Mouse (Mus musculus): ENCODE data around the gene Cd40lg. TPM values are rescaled to one million over a fixed set of nuclear protein-coding genes. Genes with fewer than 3 reads are reported as not detected.

The Cd40lg gene
- not detected in 2 replicates for polyA plus RNA-seq (2015; fragmentation: Nextera tagmentation; extraction: Ambion mirVana)

GRCm38 (mm10) chrX:57211876-57212275 is at the start of gene Cd40lg:
Gene Cd40lg (plus strand): TSS chrX:57212143.
- Histone ChIP-seq H3K4me1 (replicated peaks) (no peaks in the 10 kb centered on the region), H3K4me2 (no peak within 1 kb of the TSS), H3K9ac (no peak within 1 kb of the TSS), H3K9me3 (replicated peaks) (no peaks in the 10 kb centered on the region), H3K27ac (no peak within 1 kb of the TSS), H3K27me3 (no peaks in the 10 kb centered on the region), H3K36me3 (no peaks in the 10 kb centered on the region), H3K4me3 (no peak within 1 kb of the TSS)
- ATAC-seq (replicated peaks; ENCODE audit: insufficient number of reproducible peaks, insufficient read depth, low FRiP score, low read depth) = no peak
- 87% methylated on average over 9 of the region's 9 CpGs for WGBS

- H3K27ac ChIP-seq = no peak overlapping the region
- H3K9ac ChIP-seq = no peak overlapping the region
- H3K4me1 ChIP-seq (replicated peaks) = no peaks in the 10 kb centered on the region
- no peaks in the 10 kb centered on the region for H3K27me3 ChIP-seq
- no peak for ATAC-seq (replicated peaks; ENCODE audit: insufficient number of reproducible peaks, insufficient read depth, low FRiP score, low read depth)
- no peaks in the 10 kb centered on the region for H3K36me3 ChIP-seq
- no peak overlapping the region for H3K4me2 ChIP-seq
- H3K4me3 ChIP-seq = no peak overlapping the region
- H3K9me3 ChIP-seq (replicated peaks) = no peaks in the 10 kb centered on the region
- 50% methylated on average over 1 of the region's 1 CpGs for WGBS
Measured at GRCm38 (mm10) chrX:57166549-57166948, 45.4 kb upstream of the Cd40lg start.

GRCm38 (mm10) chrX:57171269-57171668 is 40.7 kb upstream of the Cd40lg start:
- Histone ChIP-seq H3K27ac (no peak overlapping the region), H3K27me3 (no peaks in the 10 kb centered on the region), H3K36me3 (no peaks in the 10 kb centered on the region), H3K9ac (no peak overlapping the region), H3K4me3 (no peak overlapping the region), H3K4me1 (replicated peaks) (no peaks in the 10 kb centered on the region), H3K4me2 (no peak overlapping the region), H3K9me3 (replicated peaks) (no peaks in the 10 kb centered on the region)
- no peak for ATAC-seq (replicated peaks; ENCODE audit: insufficient number of reproducible peaks, insufficient read depth, low FRiP score, low read depth)

GRCm38 (mm10) chrX:57177225-57177779 is 34.6 kb upstream of the Cd40lg start:
- Histone ChIP-seq H3K4me2 (no peak overlapping the region), H3K9ac (no peak overlapping the region), H3K36me3 (no peaks in the 10 kb centered on the region), H3K4me3 (no peak overlapping the region), H3K4me1 (replicated peaks) (no peaks in the 10 kb centered on the region; the same call in 1 of the 2 replicates), H3K9me3 (replicated peaks) (no peaks in the 10 kb centered on the region), H3K27me3 (no peaks in the 10 kb centered on the region), H3K27ac (no peak overlapping the region)
- no peak for ATAC-seq (replicated peaks; ENCODE audit: insufficient number of reproducible peaks, insufficient read depth, low FRiP score, low read depth)
- WGBS = 91% methylated on average over 13 of the region's 13 CpGs

- 84% methylated on average over 2 of the region's 2 CpGs for WGBS
Measured at GRCm38 (mm10) chrX:57182470-57182869, 29.5 kb upstream of the Cd40lg start.

GRCm38 (mm10) chrX:57183359-57183758 is 28.6 kb upstream of the Cd40lg start:
- H3K9me3 ChIP-seq (replicated peaks) = no peaks in the 10 kb centered on the region
- 82% methylated on average over 3 of the region's 3 CpGs for WGBS
- H3K27ac ChIP-seq = no peak overlapping the region
- no peaks in the 10 kb centered on the region; the same call in 1 of the 2 replicates for H3K4me1 ChIP-seq (replicated peaks)
- H3K27me3 ChIP-seq = no peaks in the 10 kb centered on the region
- no peak for ATAC-seq (replicated peaks; ENCODE audit: insufficient number of reproducible peaks, insufficient read depth, low FRiP score, low read depth)
- no peak overlapping the region for H3K4me2 ChIP-seq
- H3K9ac ChIP-seq = no peak overlapping the region
- no peaks in the 10 kb centered on the region for H3K36me3 ChIP-seq
- no peak overlapping the region for H3K4me3 ChIP-seq

More at GRCm38 (mm10) chrX:57182470-57182869, 29.5 kb upstream of the Cd40lg start:
- Histone ChIP-seq H3K9me3 (replicated peaks) (no peaks in the 10 kb centered on the region), H3K4me1 (replicated peaks) (no peaks in the 10 kb centered on the region; the same call in 1 of the 2 replicates), H3K27ac (no peak overlapping the region), H3K27me3 (no peaks in the 10 kb centered on the region), H3K4me2 (no peak overlapping the region), H3K9ac (no peak overlapping the region), H3K4me3 (no peak overlapping the region), H3K36me3 (no peaks in the 10 kb centered on the region)
- no peak for ATAC-seq (replicated peaks; ENCODE audit: insufficient number of reproducible peaks, insufficient read depth, low FRiP score, low read depth)

- ATAC-seq (replicated peaks; ENCODE audit: insufficient number of reproducible peaks, insufficient read depth, low FRiP score, low read depth) = no peak
- Histone ChIP-seq H3K27ac (no peak overlapping the region), H3K9me3 (replicated peaks) (no peaks in the 10 kb centered on the region), H3K4me2 (no peak overlapping the region), H3K9ac (no peak overlapping the region), H3K4me1 (replicated peaks) (no peaks in the 10 kb centered on the region), H3K4me3 (no peak overlapping the region), H3K36me3 (no peaks in the 10 kb centered on the region), H3K27me3 (no peaks in the 10 kb centered on the region)
- WGBS = 63% methylated on average over 8 of the region's 8 CpGs
Measured at GRCm38 (mm10) chrX:57187301-57187700, 24.6 kb upstream of the Cd40lg start.

- ATAC-seq (replicated peaks; ENCODE audit: insufficient number of reproducible peaks, insufficient read depth, low FRiP score, low read depth) = no peak
- H3K36me3 ChIP-seq = no peaks in the 10 kb centered on the region
- H3K4me1 ChIP-seq (replicated peaks) = no peaks in the 10 kb centered on the region
- H3K27me3 ChIP-seq = no peaks in the 10 kb centered on the region
- WGBS = 62% methylated on average over 5 of the region's 5 CpGs
- H3K4me3 ChIP-seq = no peak overlapping the region
- H3K9me3 ChIP-seq (replicated peaks) = no peaks in the 10 kb centered on the region
- H3K27ac ChIP-seq = no peak overlapping the region
- H3K4me2 ChIP-seq = no peak overlapping the region
- H3K9ac ChIP-seq = no peak overlapping the region
Measured at GRCm38 (mm10) chrX:57189335-57189734, 22.6 kb upstream of the Cd40lg start.

GRCm38 (mm10) chrX:57196319-57196718 is 15.6 kb upstream of the Cd40lg start:
- H3K9me3 ChIP-seq (replicated peaks) = no peaks in the 10 kb centered on the region
- H3K9ac ChIP-seq = no peak overlapping the region
- no peaks in the 10 kb centered on the region for H3K27me3 ChIP-seq
- WGBS = 75% methylated on average over 9 of the region's 9 CpGs
- no peak for ATAC-seq (replicated peaks; ENCODE audit: insufficient number of reproducible peaks, insufficient read depth, low FRiP score, low read depth)
- H3K4me2 ChIP-seq = no peak overlapping the region
- H3K4me1 ChIP-seq (replicated peaks) = no peaks in the 10 kb centered on the region
- no peaks in the 10 kb centered on the region for H3K36me3 ChIP-seq
- H3K4me3 ChIP-seq = no peak overlapping the region
- no peak overlapping the region for H3K27ac ChIP-seq

- no peaks in the 10 kb centered on the region for H3K27me3 ChIP-seq
Measured at GRCm38 (mm10) chrX:57198036-57198435, 13.9 kb upstream of the Cd40lg start.

GRCm38 (mm10) chrX:57200397-57200796 is 11.5 kb upstream of the Cd40lg start:
- Histone ChIP-seq H3K4me3 (no peak overlapping the region), H3K9me3 (replicated peaks) (no peaks in the 10 kb centered on the region)
- WGBS = 69% methylated on average over 2 of the region's 2 CpGs

More at GRCm38 (mm10) chrX:57198036-57198435, 13.9 kb upstream of the Cd40lg start:
- Histone ChIP-seq H3K4me1 (replicated peaks) (no peaks in the 10 kb centered on the region), H3K4me3 (no peak overlapping the region), H3K4me2 (no peak overlapping the region), H3K36me3 (no peaks in the 10 kb centered on the region), H3K27ac (no peak overlapping the region), H3K9me3 (replicated peaks) (no peaks in the 10 kb centered on the region), H3K9ac (no peak overlapping the region)
- 48% methylated on average over 2 of the region's 2 CpGs for WGBS
- ATAC-seq (replicated peaks; ENCODE audit: insufficient number of reproducible peaks, insufficient read depth, low FRiP score, low read depth) = no peak

GRCm38 (mm10) chrX:57210591-57210990 is 1.4 kb upstream of the Cd40lg start:
- no peak overlapping the region for H3K4me2 ChIP-seq

More at GRCm38 (mm10) chrX:57200397-57200796, 11.5 kb upstream of the Cd40lg start:
- H3K36me3 ChIP-seq = no peaks in the 10 kb centered on the region
- H3K27ac ChIP-seq = no peak overlapping the region
- no peak for ATAC-seq (replicated peaks; ENCODE audit: insufficient number of reproducible peaks, insufficient read depth, low FRiP score, low read depth)
- no peak overlapping the region for H3K9ac ChIP-seq
- no peak overlapping the region for H3K4me2 ChIP-seq
- H3K4me1 ChIP-seq (replicated peaks) = no peaks in the 10 kb centered on the region
- H3K27me3 ChIP-seq = no peaks in the 10 kb centered on the region

More at GRCm38 (mm10) chrX:57210591-57210990, 1.4 kb upstream of the Cd40lg start:
- Histone ChIP-seq H3K9me3 (replicated peaks) (no peaks in the 10 kb centered on the region), H3K36me3 (no peaks in the 10 kb centered on the region), H3K4me3 (no peak overlapping the region), H3K4me1 (replicated peaks) (no peaks in the 10 kb centered on the region), H3K9ac (no peak overlapping the region), H3K27ac (no peak overlapping the region), H3K27me3 (no peaks in the 10 kb centered on the region)
- ATAC-seq (replicated peaks; ENCODE audit: insufficient number of reproducible peaks, insufficient read depth, low FRiP score, low read depth) = no peak
- WGBS = 69% methylated on average over 1 of the region's 1 CpGs
